Mouse (Mus musculus): Measurements from ENCODE around the gene Capn12. TPM values are rescaled to one million over a fixed set of nuclear protein-coding genes. Genes with fewer than 3 reads are reported as not detected.

The Capn12 gene
- polyA plus RNA-seq, 1 experiment from 2014 or later: 0.61 TPM

GRCm38 (mm10) chr7:28902809-28903208 lies 21.6 kb downstream of the Capn12 start:
- Histone ChIP-seq H3K9me3 (ENCODE audit: low read depth, low read length) (no peaks in the 10 kb centered on the region), H3K4me3 (ENCODE audit: low read depth, low read length) (no peak overlapping the region), H3K9ac (no peak overlapping the region), H3K27ac (ENCODE audit: low read depth) (no peak overlapping the region), H3K4me2 (no peak overlapping the region), H3K27me3 (ENCODE audit: insufficient read depth, low read length) (no peaks in the 10 kb centered on the region), H3K4me1 (ENCODE audit: insufficient read depth) (no peaks in the 10 kb centered on the region), H3K36me3 (ENCODE audit: insufficient read depth) (peaks cover 100% of the 10 kb centered on the region)
- 90% methylated on average over 3 of the region's 3 CpGs for WGBS
- no peak for ATAC-seq (ENCODE audit: insufficient read depth)
- DNase-seq: no peak
- TF ChIP-seq CTCF (IDR thresholded peaks at IDR 0.05; ENCODE audit: low read depth): no peak

- TF ChIP-seq CTCF (IDR thresholded peaks at IDR 0.05; ENCODE audit: low read depth): no peak
- H3K27ac ChIP-seq (ENCODE audit: low read depth): no peak overlapping the region
- ATAC-seq (ENCODE audit: insufficient read depth) (no peak), DNase-seq (no peak)
- no peak overlapping the region for H3K4me2 ChIP-seq
- H3K27me3 ChIP-seq (ENCODE audit: insufficient read depth, low read length): no peaks in the 10 kb centered on the region
- no peak overlapping the region for H3K9ac ChIP-seq
- H3K4me3 ChIP-seq (ENCODE audit: low read depth, low read length): no peak overlapping the region
- no peaks in the 10 kb centered on the region for H3K9me3 ChIP-seq (ENCODE audit: low read depth, low read length)
- peaks cover 100% of the 10 kb centered on the region for H3K36me3 ChIP-seq (ENCODE audit: insufficient read depth)
- 87% methylated on average over 10 of the region's 10 CpGs for WGBS
- no peaks in the 10 kb centered on the region for H3K4me1 ChIP-seq (ENCODE audit: insufficient read depth)
These were observed 22.6 kb downstream of the Capn12 start for GRCm38 (mm10) chr7:28903778-28904177.

- no peak overlapping the region for H3K9ac ChIP-seq
- 88% methylated on average over 5 of the region's 5 CpGs for WGBS
- ATAC-seq (ENCODE audit: insufficient read depth): no peak
- peaks cover 99% of the 10 kb centered on the region for H3K36me3 ChIP-seq (ENCODE audit: insufficient read depth)
- no peak overlapping the region for H3K4me2 ChIP-seq
- H3K4me3 ChIP-seq (ENCODE audit: low read depth, low read length): no peak overlapping the region
- no peak for DNase-seq
- TF ChIP-seq CTCF (IDR thresholded peaks at IDR 0.05; ENCODE audit: low read depth): no peak
- H3K27me3 ChIP-seq (ENCODE audit: insufficient read depth, low read length): no peaks in the 10 kb centered on the region
- H3K9me3 ChIP-seq (ENCODE audit: low read depth, low read length): no peaks in the 10 kb centered on the region
- H3K27ac ChIP-seq (ENCODE audit: low read depth): no peak overlapping the region
- no peaks in the 10 kb centered on the region for H3K4me1 ChIP-seq (ENCODE audit: insufficient read depth)
These were observed 26.0 kb downstream of the Capn12 start for GRCm38 (mm10) chr7:28907195-28907594.

- no peak; the same call in 1 of the 2 replicates for TF ChIP-seq CTCF (IDR thresholded peaks at IDR 0.05; ENCODE audit: low read depth)
- WGBS: 77% methylated on average over 4 of the region's 4 CpGs
- Histone ChIP-seq H3K4me3 (ENCODE audit: low read depth, low read length) (no peak overlapping the region), H3K4me2 (no peak overlapping the region), H3K4me1 (ENCODE audit: insufficient read depth) (no peaks in the 10 kb centered on the region), H3K27me3 (ENCODE audit: insufficient read depth, low read length) (no peaks in the 10 kb centered on the region), H3K9ac (no peak overlapping the region), H3K36me3 (ENCODE audit: insufficient read depth) (peaks cover 98% of the 10 kb centered on the region), H3K27ac (ENCODE audit: low read depth) (peak overlapping the region; percentile 69), H3K9me3 (ENCODE audit: low read depth, low read length) (no peaks in the 10 kb centered on the region)
- ATAC-seq (ENCODE audit: insufficient read depth): peak; percentile 59
- peak; percentile 66 for DNase-seq
These were observed 30.4 kb downstream of the Capn12 start for GRCm38 (mm10) chr7:28911632-28912031.

- Histone ChIP-seq H3K4me3 (ENCODE audit: low read depth, low read length) (no peak overlapping the region), H3K9ac (no peak overlapping the region), H3K4me2 (no peak overlapping the region), H3K36me3 (ENCODE audit: insufficient read depth) (peaks cover 92% of the 10 kb centered on the region), H3K27me3 (ENCODE audit: insufficient read depth, low read length) (no peaks in the 10 kb centered on the region), H3K9me3 (ENCODE audit: low read depth, low read length) (no peaks in the 10 kb centered on the region), H3K4me1 (ENCODE audit: insufficient read depth) (peaks cover 2% of the 10 kb centered on the region; the same call in 1 of the 2 replicates), H3K27ac (ENCODE audit: low read depth) (no peak overlapping the region; the same call in 1 of the 2 replicates)
- DNase-seq: no peak
- 69% methylated on average over 11 of the region's 11 CpGs for WGBS
- TF ChIP-seq CTCF (IDR thresholded peaks at IDR 0.05; ENCODE audit: low read depth): no peak
- ATAC-seq (ENCODE audit: insufficient read depth): no peak
These were observed 31.9 kb downstream of the Capn12 start for GRCm38 (mm10) chr7:28913171-28913570.

- H3K27ac ChIP-seq (ENCODE audit: low read depth): no peak overlapping the region
- no peaks in the 10 kb centered on the region for H3K27me3 ChIP-seq (ENCODE audit: insufficient read depth, low read length)
- no peak overlapping the region for H3K4me3 ChIP-seq (ENCODE audit: low read depth, low read length)
- no peaks in the 10 kb centered on the region for H3K9me3 ChIP-seq (ENCODE audit: low read depth, low read length)
- no peak overlapping the region for H3K9ac ChIP-seq
- DNase-seq (no peak), ATAC-seq (ENCODE audit: insufficient read depth) (no peak)
- H3K36me3 ChIP-seq (ENCODE audit: insufficient read depth): peaks cover 69% of the 10 kb centered on the region
- TF ChIP-seq CTCF (IDR thresholded peaks at IDR 0.05; ENCODE audit: low read depth): peak; percentile 43
- no peak overlapping the region for H3K4me2 ChIP-seq
- peaks cover 25% of the 10 kb centered on the region for H3K4me1 ChIP-seq (ENCODE audit: insufficient read depth)
These were observed 35.3 kb downstream of the Capn12 start for GRCm38 (mm10) chr7:28916491-28916890.

- peak; percentile 80 for ATAC-seq (ENCODE audit: insufficient read depth)
- Histone ChIP-seq H3K4me1 (ENCODE audit: insufficient read depth) (peaks cover 28% of the 10 kb centered on the region), H3K27ac (ENCODE audit: low read depth) (peak overlapping the region; percentile 71; the same call in 1 of the 2 replicates), H3K27me3 (ENCODE audit: insufficient read depth, low read length) (no peaks in the 10 kb centered on the region), H3K9me3 (ENCODE audit: low read depth, low read length) (no peaks in the 10 kb centered on the region), H3K9ac (no peak overlapping the region), H3K4me2 (peak overlapping the region; percentile 14; the same call in 1 of the 2 replicates), H3K4me3 (ENCODE audit: low read depth, low read length) (no peak overlapping the region), H3K36me3 (ENCODE audit: insufficient read depth) (peaks cover 57% of the 10 kb centered on the region)
- peak; percentile 94 for DNase-seq
- WGBS: 34% methylated on average over 10 of the region's 10 CpGs
- no peak for TF ChIP-seq CTCF (IDR thresholded peaks at IDR 0.05; ENCODE audit: low read depth)
These were observed 36.5 kb downstream of the Capn12 start for GRCm38 (mm10) chr7:28917503-28918426.

All from lung, embryonic 14.5 days (tissue).